8 mouse cellular contexts compared by ENCODE assay signal in the genomic region with DNA sequence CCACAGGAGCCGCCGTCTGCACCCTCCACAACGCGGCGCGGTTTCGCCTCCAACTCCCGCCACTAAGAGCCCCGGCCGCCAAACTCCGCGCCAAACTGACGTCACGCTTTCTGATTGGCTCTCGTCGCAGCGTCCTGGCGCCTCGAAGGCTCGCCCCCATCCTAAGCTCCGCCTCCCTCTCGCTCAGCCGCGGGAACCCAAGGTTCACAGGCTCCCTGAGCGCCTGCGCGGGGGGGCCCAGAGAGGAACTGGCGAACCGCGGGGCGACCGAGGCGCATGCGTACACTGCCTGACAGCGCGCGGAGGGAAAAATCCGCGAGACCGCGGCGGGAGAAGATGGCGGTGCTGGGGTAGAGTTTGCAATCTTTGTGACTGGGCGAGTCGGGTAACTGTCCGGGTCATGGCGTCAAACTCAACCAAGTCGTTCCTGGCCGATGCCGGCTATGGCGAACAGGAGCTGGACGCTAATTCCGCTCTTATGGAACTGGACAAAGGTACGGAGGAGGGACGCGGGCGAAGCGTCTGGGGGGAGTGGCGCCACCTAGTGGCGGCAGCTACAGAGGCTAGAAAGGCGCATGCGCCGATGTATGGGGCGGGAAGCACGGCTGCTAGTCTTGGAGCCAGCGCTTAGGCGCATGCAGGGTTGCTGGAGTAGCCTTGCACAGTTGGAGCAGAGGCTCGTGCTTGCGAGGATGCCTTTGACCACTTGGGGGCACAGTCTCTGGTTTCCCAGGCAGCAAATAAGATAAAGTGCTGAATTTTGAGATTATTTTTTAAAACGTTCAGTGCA. TPM values are rescaled to one million over a fixed set of nuclear protein-coding genes. Genes with fewer than 3 reads are reported as not detected.
DNase-seq lines count a peak whose midpoint lies in the region; ATAC-seq lines count a peak whose summit lies in the region.

TSS of gene Dtl (minus strand) at position 87 of the 790 bp plus-strand sequence.
TSS of gene Ints7 (plus strand) at position 179 of the 790 bp plus-strand sequence.

- DNase-seq in WW6 (ENCODE audit: low read depth, low spot score), result peak; percentile 93
- peak; percentile 98 to 99 for DNase-seq in cerebellum, postnatal 4 days (ENCODE audit: low spot score in 2 of 2)
- DNase-seq in gastrocnemius, adult 18-20 months (ENCODE audit: low spot score), result peak; percentile 99
- peak; percentile 99 for DNase-seq in left cerebral cortex, adult 18-20 months (ENCODE audit: low spot score in 2 of 2)
- peak; percentile 99 for DNase-seq in right cerebral cortex, adult 18-20 months
- DNase-seq in urinary bladder, postnatal 10 days (ENCODE audit: low spot score), result peak; percentile 98

- peaks cover 86% of the 10 kb centered on the region for H3K79me2 ChIP-seq in macrophage (ENCODE audit: inconsistent target)

- H3K27ac ChIP-seq in hindbrain, embryonic 16.5 days (ENCODE audit: low read depth, low read length), result peak within 1 kb of the TSS; percentile 96
- H3K27ac ChIP-seq in macrophage, result peak within 1 kb of the TSS; percentile 83

- under 1% methylated on average over 69 of the region's 70 CpGs for WGBS in hindbrain, embryonic 16.5 days
- WGBS in macrophage (ENCODE audit: missing documents), result under 1% methylated on average over 69 of the region's 70 CpGs

- peak within 1 kb of the TSS; percentile 85 for H3K4me3 ChIP-seq in hindbrain, embryonic 16.5 days (ENCODE audit: low read length)
- H3K4me3 ChIP-seq in macrophage (ENCODE audit: inconsistent target), result peak within 1 kb of the TSS; percentile 77

- no peaks in the 10 kb centered on the region for H3K9me3 ChIP-seq in hindbrain, embryonic 16.5 days (ENCODE audit: control insufficient read depth, low read length)

- peaks cover 27% of the 10 kb centered on the region for H3K4me1 ChIP-seq in hindbrain, embryonic 16.5 days (ENCODE audit: control insufficient read depth, insufficient read depth, low read depth, low read length)

- H3K4me2 ChIP-seq in hindbrain, embryonic 16.5 days (ENCODE audit: low read length), result peak within 1 kb of the TSS; percentile 98

- H3K27me3 ChIP-seq in hindbrain, embryonic 16.5 days (replicated peaks; ENCODE audit: control insufficient read depth, insufficient read depth, low read length), result no peaks in the 10 kb centered on the region

- peak; percentile 99 for ATAC-seq in hindbrain, embryonic 16.5 days

- H3K36me3 ChIP-seq in hindbrain, embryonic 16.5 days (ENCODE audit: control insufficient read depth, insufficient read depth, low read length), result no peaks in the 10 kb centered on the region
- H3K36me3 ChIP-seq in macrophage (ENCODE audit: inconsistent target), result no peaks in the 10 kb centered on the region

- H3K9ac ChIP-seq in hindbrain, embryonic 16.5 days (ENCODE audit: low read depth, low read length), result peak within 1 kb of the TSS; percentile 77

RNA-seq across cellular contexts. Expression of gene Dtl, which starts in this region (rescaled TPM):
- under 1 TPM in 1 of 2 experiments, not detected in 1; 0.12 TPM for total RNA-seq in gastrocnemius, adult 18-20 months (2021)
- 7.1 and 10.0 TPM in 2 replicates for polyA plus RNA-seq in hindbrain, embryonic 16.5 days (2015; fragmentation: Nextera tagmentation; extraction: Ambion mirVana)
- 1 to 10 TPM; 8.3 to 8.8 TPM for total RNA-seq in left cerebral cortex, adult 18-20 months (2021)
- total RNA-seq in macrophage (2018; cell fraction: chromatin; rRNA removed), result 10 to 100 TPM in 3 of 26 experiments, 1 to 10 TPM in 21, under 1 TPM in 2; 0.74 to 19.3 (median 3.8) TPM
- total RNA-seq in macrophage (2018; cell fraction: cytosol; rRNA removed), result 1 to 10 TPM in 23 of 26 experiments, under 1 TPM in 3; 0.62 to 3.3 (median 1.6) TPM
- 10 to 100 TPM in 2 of 26 experiments, 1 to 10 TPM in 22, under 1 TPM in 2; 0.83 to 52.3 (median 2.1) TPM for total RNA-seq in macrophage (2018; cell fraction: nucleus; rRNA removed)
- 0.82 to 15.2 TPM (median 2.0 TPM) in 3 replicates for polyA plus RNA-seq in macrophage (2018)

RNA-seq across cellular contexts. Expression of gene Ints7, which starts in this region (rescaled TPM):
- 1 to 10 TPM; 5.6 to 6.5 TPM for total RNA-seq in gastrocnemius, adult 18-20 months (2021)
- polyA plus RNA-seq in hindbrain, embryonic 16.5 days (2015; fragmentation: Nextera tagmentation; extraction: Ambion mirVana), result 26.7 and 35.7 TPM in 2 replicates
- 10 to 100 TPM; 28.0 to 33.2 TPM for total RNA-seq in left cerebral cortex, adult 18-20 months (2021)
- total RNA-seq in macrophage (2018; cell fraction: chromatin; rRNA removed), result 100 to 1,000 TPM in 6 of 26 experiments, 10 to 100 TPM in 20; 33.8 to 113 (median 87.7) TPM
- total RNA-seq in macrophage (2018; cell fraction: cytosol; rRNA removed), result 10 to 100 TPM in 21 of 26 experiments, 1 to 10 TPM in 5; 7.2 to 16.8 (median 12.6) TPM
- total RNA-seq in macrophage (2018; cell fraction: nucleus; rRNA removed), result 10 to 100 TPM; 21.0 to 79.3 (median 48.6) TPM
- 8.0 to 16.2 TPM (median 13.5 TPM) in 3 replicates for polyA plus RNA-seq in macrophage (2018)

Comparison
In these comparisons a context has a peak if more than half of its experiments do, and no peak if none do; other contexts are left out.
1. Peak in every context shown above with its lines: DNase-seq, ATAC-seq, H3K4me3 ChIP-seq and H3K27ac ChIP-seq.
2. RNA of gene Dtl (total RNA-seq): 8.3 to 8.8 TPM in left cerebral cortex, adult 18-20 months; 0.12 TPM in gastrocnemius, adult 18-20 months; every median in the first group is over 4 times any median in the second.